Mouse (Mus musculus) heart, embryonic 12.5 days (tissue): ENCODE data around the gene Abcc10. TPM values are rescaled to one million over a fixed set of nuclear protein-coding genes. Genes with fewer than 3 reads are reported as not detected.
A peak's percentile ranks its signal among the peaks of the same experiment; 100 is the strongest.

Source experiments
- ATAC-seq: fragments of 200-750 bp; cut with Nextera tagmentation; 2 replicates; pipeline ENCODE4 v1.8.0; 2017; ENCODE audit warnings: moderate TSS enrichment, moderate library complexity; ENCODE audit not compliant: insufficient number of reproducible peaks, low FRiP score
- H3K27ac ChIP-seq: fragments of 300-500 bp; sonication (generic); 2 replicates; pipeline ENCODE4 v1.5.1; 2016; ENCODE audit warnings: mild to moderate bottlenecking, moderate library complexity; ENCODE audit not compliant: poor library complexity, severe bottlenecking
- H3K27me3 ChIP-seq: fragments of 300-500 bp; sonication (generic); replicated peaks from 2 replicates; pipeline ENCODE4 v1.6.1; 2016; ENCODE audit warnings: mild to moderate bottlenecking, moderate library complexity
- H3K36me3 ChIP-seq: fragments of 300-500 bp; sonication (generic); 2 replicates; pipeline ENCODE4 v1.6.1; 2016; ENCODE audit warnings: mild to moderate bottlenecking, moderate library complexity
- H3K4me1 ChIP-seq: fragments of 300-500 bp; sonication (generic); replicated peaks from 2 replicates; pipeline ENCODE4 v1.6.1; 2016; ENCODE audit warnings: mild to moderate bottlenecking
- H3K4me2 ChIP-seq: fragments of 300-500 bp; sonication (generic); 2 replicates; pipeline ENCODE4 v1.6.1; 2016; ENCODE audit warnings: mild to moderate bottlenecking, moderate library complexity
- H3K4me3 ChIP-seq: fragments of 300-500 bp; sonication (generic); 2 replicates; pipeline ENCODE4 v1.5.1; 2016; ENCODE audit warnings: mild to moderate bottlenecking
- H3K9ac ChIP-seq: fragments of 300-500 bp; sonication (generic); 2 replicates; pipeline ENCODE4 v1.6.1; 2016; ENCODE audit warnings: mild to moderate bottlenecking, moderate library complexity
- H3K9me3 ChIP-seq: fragments of 300-500 bp; sonication (generic); replicated peaks from 2 replicates; pipeline ENCODE4 v1.6.1; 2016; ENCODE audit warnings: mild to moderate bottlenecking, moderate library complexity
- WGBS: fragments of 180-500 bp; shearing (Covaris S2); methylation state at CpG from one replicate; pipeline ENCODE4 v1.1.7; 2016; 5-methylcytosine and 5-hydroxymethylcytosine counted together
- polyA plus RNA-seq: library from polyadenylated mRNA; unstranded; fragments of >200 nt; fragmentation: Nextera tagmentation; extraction: Ambion mirVana; gene quantifications from 2 replicates; pipeline ENCODE4 v1.2.1, GENCODE M21; 2016

Gene Abcc10
- polyA plus RNA-seq, 1 experiment from 2014 or later: 7.2 TPM

- no peak overlapping the region for H3K4me2 ChIP-seq
- H3K9me3 ChIP-seq: no peaks in the 10 kb centered on the region
- ATAC-seq: no peak
- H3K9ac ChIP-seq: no peak overlapping the region
- no peak overlapping the region for H3K27ac ChIP-seq
- 54% methylated on average over 6 of the region's 6 CpGs for WGBS
- H3K4me1 ChIP-seq: peaks cover 24% of the 10 kb centered on the region
- H3K4me3 ChIP-seq: no peak overlapping the region
- peaks cover 5% of the 10 kb centered on the region for H3K36me3 ChIP-seq
- H3K27me3 ChIP-seq: no peaks in the 10 kb centered on the region; the same call in 1 of the 2 replicates
These were observed 42.7 kb downstream of the Abcc10 start for GRCm38 (mm10) chr17:46285407-46285806.

DNA sequence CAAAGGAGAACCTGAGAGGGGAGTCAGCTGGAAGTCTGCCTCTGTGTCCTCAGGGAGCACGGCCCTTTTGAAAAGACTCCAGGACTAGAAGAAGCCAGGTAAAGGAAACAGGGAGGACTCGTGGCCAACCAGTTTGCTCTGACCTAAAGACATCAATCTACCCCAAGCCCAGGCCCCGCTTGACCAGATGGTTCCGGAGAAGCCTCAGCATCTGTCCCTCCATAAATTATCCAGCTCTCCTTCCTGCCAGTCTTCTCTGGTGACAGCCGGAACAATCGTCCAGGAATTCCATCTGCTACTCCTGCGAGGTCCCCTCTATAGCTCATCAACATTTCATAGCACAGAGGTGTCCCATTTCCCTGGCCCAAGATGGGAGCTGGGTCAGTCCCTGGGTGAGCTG is 43.5 kb downstream of the Abcc10 start:
- peaks cover 24% of the 10 kb centered on the region for H3K4me1 ChIP-seq
- H3K36me3 ChIP-seq: peaks cover 12% of the 10 kb centered on the region
- H3K4me3 ChIP-seq: no peak overlapping the region
- 67% methylated on average over 7 of the region's 7 CpGs for WGBS
- no peak for ATAC-seq
- no peaks in the 10 kb centered on the region for H3K9me3 ChIP-seq
- H3K27me3 ChIP-seq: no peaks in the 10 kb centered on the region; the same call in 1 of the 2 replicates
- H3K9ac ChIP-seq: no peak overlapping the region
- H3K27ac ChIP-seq: no peak overlapping the region
- H3K4me2 ChIP-seq: no peak overlapping the region

DNA sequence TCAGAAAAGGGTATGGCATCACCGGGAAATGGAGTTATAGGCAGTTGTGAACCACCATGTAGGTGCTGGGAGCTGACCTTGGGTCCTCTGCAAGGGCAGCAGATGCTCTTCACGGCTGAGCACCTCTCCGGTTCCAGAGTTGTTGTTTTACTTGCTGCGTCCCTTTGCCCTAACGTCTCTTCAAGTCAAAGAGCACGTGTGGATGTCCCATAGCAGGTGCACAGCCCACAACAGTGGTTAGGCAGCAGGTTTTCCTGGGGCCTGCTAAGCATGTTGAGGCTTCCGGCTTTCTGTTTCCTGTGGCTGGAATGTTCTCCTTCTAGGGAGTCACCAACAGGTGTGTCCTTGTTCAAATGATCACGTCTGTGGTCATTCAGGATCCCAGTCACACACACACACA is 44.2 kb downstream of the Abcc10 start:
- H3K9me3 ChIP-seq: no peaks in the 10 kb centered on the region
- H3K9ac ChIP-seq: no peak overlapping the region
- H3K27me3 ChIP-seq: no peaks in the 10 kb centered on the region; the same call in 1 of the 2 replicates
- peaks cover 20% of the 10 kb centered on the region for H3K36me3 ChIP-seq
- no peak overlapping the region for H3K4me2 ChIP-seq
- no peak overlapping the region for H3K4me3 ChIP-seq
- 82% methylated on average over 8 of the region's 8 CpGs for WGBS
- ATAC-seq: no peak
- peaks cover 26% of the 10 kb centered on the region for H3K4me1 ChIP-seq
- no peak overlapping the region for H3K27ac ChIP-seq

DNA sequence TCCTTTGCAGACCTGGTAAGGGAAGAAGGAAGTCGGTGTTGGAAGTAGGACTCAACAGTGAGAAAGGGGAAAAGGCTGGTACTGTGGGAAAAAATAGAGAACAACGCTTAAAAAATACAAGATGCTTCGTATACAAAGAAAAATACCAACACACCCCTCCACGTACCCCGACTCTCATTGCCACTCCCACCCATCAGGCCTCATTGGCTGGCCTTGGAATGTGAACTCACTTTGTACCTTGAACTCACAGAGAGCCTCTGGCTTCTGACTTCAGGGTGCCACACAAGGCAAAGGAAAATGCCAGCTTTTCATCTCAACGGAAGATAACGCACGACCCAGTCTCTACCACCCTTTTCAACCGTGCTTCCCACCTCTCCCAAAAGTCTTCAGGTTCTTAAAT is 45.0 kb downstream of the Abcc10 start:
- ATAC-seq: 0 out of 2 replicates have a peak, but pooled peaks have one; percentile 4
- WGBS: 19% methylated on average over 9 of the region's 9 CpGs

DNA sequence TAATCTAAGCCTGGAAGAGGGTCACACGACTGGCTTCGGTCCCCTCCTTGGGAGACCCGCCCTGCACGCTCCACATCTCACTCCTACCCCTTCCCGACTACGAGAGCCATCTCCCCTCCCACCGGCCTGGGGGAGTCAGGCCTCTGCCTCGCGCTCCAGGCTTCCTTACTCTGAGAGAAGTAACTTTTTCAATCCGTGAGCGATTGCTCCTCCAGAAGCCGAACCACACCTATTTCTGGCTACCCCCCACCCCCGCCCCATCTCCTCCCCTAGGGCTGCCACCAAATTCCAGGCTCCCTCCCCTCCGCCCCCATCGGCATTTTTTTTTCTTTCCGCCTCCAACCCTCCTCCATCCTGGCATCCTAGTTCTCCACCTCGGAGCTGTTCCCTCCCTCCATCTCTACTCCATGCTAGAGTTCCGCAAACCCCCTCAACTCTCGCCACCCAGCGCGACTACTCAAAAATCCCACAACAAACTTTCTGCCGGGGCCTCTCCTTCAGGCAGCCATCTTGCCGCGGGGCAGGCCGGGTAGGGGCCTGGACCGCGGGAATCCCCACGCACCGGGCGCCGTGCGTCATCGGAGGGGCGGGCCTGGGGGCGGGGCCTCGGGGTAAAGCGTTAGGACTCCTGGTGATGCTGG is 45.5 kb downstream of the Abcc10 start, which contains the start of gene Tjap1:
Gene Tjap1 (minus strand): TSS at position 544 of the 641 bp plus-strand sequence.
- no peaks in the 10 kb centered on the region for H3K9me3 ChIP-seq
- WGBS: under 1% methylated on average over 37 of the region's 37 CpGs
- peak within 1 kb of the TSS; percentile 91 for H3K4me2 ChIP-seq
- ATAC-seq: peak; percentile 97
- H3K4me3 ChIP-seq: peak within 1 kb of the TSS; percentile 83
- H3K27me3 ChIP-seq: no peaks in the 10 kb centered on the region; the same call in 1 of the 2 replicates
- H3K9ac ChIP-seq: peak within 1 kb of the TSS; percentile 88
- H3K36me3 ChIP-seq: peaks cover 31% of the 10 kb centered on the region
- peaks cover 27% of the 10 kb centered on the region for H3K4me1 ChIP-seq
- H3K27ac ChIP-seq: peak within 1 kb of the TSS; percentile 94

More for the DNA sequence above, 45.0 kb downstream of the Abcc10 start:
- peak overlapping the region; percentile 83 for H3K4me3 ChIP-seq
- H3K9ac ChIP-seq: no peak overlapping the region
- H3K9me3 ChIP-seq: no peaks in the 10 kb centered on the region
- peaks cover 27% of the 10 kb centered on the region for H3K36me3 ChIP-seq
- no peaks in the 10 kb centered on the region; the same call in 1 of the 2 replicates for H3K27me3 ChIP-seq
- no peak overlapping the region for H3K27ac ChIP-seq
- H3K4me2 ChIP-seq: peak overlapping the region; percentile 91
- H3K4me1 ChIP-seq: peaks cover 29% of the 10 kb centered on the region

DNA sequence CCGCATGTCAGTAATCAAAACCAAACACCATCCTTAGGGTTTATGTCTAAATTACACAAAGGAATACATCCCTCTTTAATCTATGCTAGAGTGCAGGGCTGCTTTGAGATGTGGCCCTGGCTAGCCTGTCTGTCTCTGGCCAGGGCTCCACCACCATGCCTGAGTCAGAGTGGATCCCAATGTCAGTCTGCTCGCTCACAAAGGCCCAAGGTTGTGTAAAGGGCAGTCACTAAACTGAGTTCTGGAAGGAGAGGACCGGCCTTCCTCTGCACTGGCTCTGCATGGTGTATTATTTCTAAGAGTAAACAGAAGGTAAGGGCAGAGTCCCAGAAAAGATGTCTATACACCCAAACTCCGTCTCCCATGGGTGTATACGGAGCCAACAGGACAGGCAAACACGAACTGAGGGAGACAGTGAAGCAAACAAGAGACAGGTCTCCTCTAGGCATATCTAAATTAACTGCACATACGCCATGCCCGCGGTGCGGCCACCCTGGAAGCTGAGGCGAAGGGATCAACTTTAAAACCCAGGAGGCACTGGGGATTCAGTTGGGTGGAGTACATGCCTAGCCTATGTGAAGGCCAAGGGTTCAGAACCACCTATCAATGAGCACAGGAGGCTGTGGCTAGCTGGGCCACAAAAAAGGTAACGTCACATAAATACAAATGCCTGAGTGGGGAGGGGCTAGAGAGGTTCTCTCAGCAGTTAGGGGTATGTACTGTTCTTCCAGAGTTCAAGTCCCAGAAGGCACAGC is 50.0 kb downstream of the Abcc10 start:
- Histone ChIP-seq H3K27ac (peak overlapping the region; percentile 45), H3K9me3 (no peaks in the 10 kb centered on the region), H3K27me3 (no peaks in the 10 kb centered on the region), H3K36me3 (peaks cover 55% of the 10 kb centered on the region), H3K9ac (0 out of 2 replicates have a peak overlapping the region, but pooled peaks have one; percentile 2), H3K4me3 (no peak overlapping the region), H3K4me2 (no peak overlapping the region), H3K4me1 (peaks cover 50% of the 10 kb centered on the region)
- WGBS: 83% methylated on average over 12 of the region's 12 CpGs
- ATAC-seq: no peak

DNA sequence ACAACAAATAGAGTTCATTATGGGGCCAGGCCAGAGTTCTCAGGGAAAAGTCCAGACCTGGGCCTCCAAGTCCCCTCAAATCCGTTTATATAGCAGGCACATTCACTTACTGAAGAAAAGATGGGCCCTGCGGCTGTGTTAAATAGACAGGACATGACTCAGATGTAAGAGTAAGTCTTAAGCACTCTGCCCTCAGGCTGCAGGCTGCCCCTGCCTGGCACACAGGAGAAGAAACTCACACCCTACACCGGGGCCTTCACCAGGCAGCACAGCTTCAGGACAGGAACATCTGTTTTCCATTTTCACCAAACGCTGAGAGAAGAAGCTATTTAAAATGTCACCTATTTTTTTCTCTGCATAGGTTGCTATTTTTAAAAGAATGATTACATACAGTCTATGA is 50.6 kb downstream of the Abcc10 start:
- ATAC-seq: no peak
- WGBS: 65% methylated on average over 4 of the region's 4 CpGs
- Histone ChIP-seq H3K27ac (no peak overlapping the region; the same call in 1 of the 2 replicates), H3K9ac (no peak overlapping the region), H3K4me2 (no peak overlapping the region), H3K4me3 (no peak overlapping the region), H3K9me3 (no peaks in the 10 kb centered on the region), H3K27me3 (no peaks in the 10 kb centered on the region), H3K4me1 (peaks cover 56% of the 10 kb centered on the region), H3K36me3 (peaks cover 60% of the 10 kb centered on the region)

GRCm38 (mm10) chr17:46275506-46275905 is 52.6 kb downstream of the Abcc10 start:
- no peak for ATAC-seq
- Histone ChIP-seq H3K4me2 (no peak overlapping the region), H3K27me3 (no peaks in the 10 kb centered on the region), H3K4me1 (peaks cover 52% of the 10 kb centered on the region), H3K9ac (no peak overlapping the region), H3K36me3 (peaks cover 75% of the 10 kb centered on the region), H3K9me3 (no peaks in the 10 kb centered on the region), H3K4me3 (no peak overlapping the region), H3K27ac (no peak overlapping the region)
- 56% methylated on average over 10 of the region's 10 CpGs for WGBS

DNA sequence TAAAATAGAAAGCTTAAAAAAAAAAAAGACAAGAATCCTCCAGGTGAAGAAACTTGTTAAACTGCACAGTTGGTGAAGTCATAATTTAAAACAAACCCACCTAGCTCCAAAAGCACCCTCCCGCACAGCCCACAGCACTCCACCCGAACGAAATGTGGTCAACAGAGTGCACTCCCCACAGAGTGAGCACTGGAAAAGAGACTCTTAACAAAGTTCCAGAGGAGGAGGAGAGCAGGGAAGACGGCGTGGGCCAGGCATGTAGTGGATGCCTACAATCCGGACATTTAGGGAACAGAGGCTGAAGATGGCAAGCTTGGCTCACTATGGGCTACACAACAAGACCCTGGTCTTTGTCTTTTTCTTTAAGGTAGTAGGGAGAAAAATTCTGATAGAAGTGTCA is 53.1 kb downstream of the Abcc10 start:
- H3K9me3 ChIP-seq: no peaks in the 10 kb centered on the region
- no peak overlapping the region for H3K27ac ChIP-seq
- no peaks in the 10 kb centered on the region for H3K27me3 ChIP-seq
- no peak overlapping the region for H3K4me3 ChIP-seq
- 87% methylated on average over 6 of the region's 6 CpGs for WGBS
- ATAC-seq: no peak
- no peak overlapping the region for H3K4me2 ChIP-seq
- peaks cover 75% of the 10 kb centered on the region for H3K36me3 ChIP-seq
- H3K9ac ChIP-seq: no peak overlapping the region
- H3K4me1 ChIP-seq: peaks cover 54% of the 10 kb centered on the region

GRCm38 (mm10) chr17:46274465-46274864 is 53.7 kb downstream of the Abcc10 start:
- H3K27ac ChIP-seq: peak overlapping the region; percentile 69; the same call in 1 of the 2 replicates
- H3K4me1 ChIP-seq: peaks cover 59% of the 10 kb centered on the region
- WGBS: 79% methylated on average over 6 of the region's 6 CpGs
- no peaks in the 10 kb centered on the region for H3K27me3 ChIP-seq
- no peaks in the 10 kb centered on the region for H3K9me3 ChIP-seq
- ATAC-seq: no peak
- no peak overlapping the region for H3K4me3 ChIP-seq
- H3K4me2 ChIP-seq: no peak overlapping the region
- peak overlapping the region; percentile 29; the same call in 1 of the 2 replicates for H3K9ac ChIP-seq
- H3K36me3 ChIP-seq: peaks cover 75% of the 10 kb centered on the region

GRCm38 (mm10) chr17:46273803-46274236 is 54.3 kb downstream of the Abcc10 start:
- H3K27me3 ChIP-seq: no peaks in the 10 kb centered on the region
- 38% methylated on average over 1 of the region's 1 CpGs for WGBS
- H3K27ac ChIP-seq: peak overlapping the region; percentile 69
- no peaks in the 10 kb centered on the region for H3K9me3 ChIP-seq
- peaks cover 71% of the 10 kb centered on the region for H3K36me3 ChIP-seq
- no peak overlapping the region for H3K4me3 ChIP-seq
- no peak for ATAC-seq
- H3K4me2 ChIP-seq: no peak overlapping the region
- H3K4me1 ChIP-seq: peaks cover 64% of the 10 kb centered on the region
- H3K9ac ChIP-seq: peak overlapping the region; percentile 29; the same call in 1 of the 2 replicates
